Mouse (Mus musculus) erythroblast, embryonic 14.5 days (primary cell): ENCODE data around the gene Tmem88b.

Source experiments
- GATA1 ChIP-seq: IDR thresholded peaks from 2 replicates; pipeline ENCODE4 v1.6.1; 2012; ENCODE audit warnings: low read length, inconsistent platforms, mixed read lengths
- TAL1 ChIP-seq: IDR thresholded peaks from 3 replicates; pipeline ENCODE4 v1.6.1; 2012; ENCODE audit warnings: low read length, inconsistent platforms, mixed read lengths

- TF ChIP-seq TAL1 (no peak), GATA1 (no peak)
Measured at GRCm38 (mm10) chr4:155734350-155734941, 51.2 kb downstream of the Tmem88b start, which contains the start of gene Tmem240.
